Mouse (Mus musculus): ENCODE measurements around the gene Gm3072. TPM values are rescaled to one million over a fixed set of nuclear protein-coding genes. Genes with fewer than 3 reads are reported as not detected.

The Gm3072 gene
- not detected for polyA plus RNA-seq (2017; shearing (Covaris generic))

GRCm38 (mm10) chr14:41624512-41624911 is at the start of gene Gm3072:
Gm3072 (minus strand) TSS chr14:41624612.

DNA sequence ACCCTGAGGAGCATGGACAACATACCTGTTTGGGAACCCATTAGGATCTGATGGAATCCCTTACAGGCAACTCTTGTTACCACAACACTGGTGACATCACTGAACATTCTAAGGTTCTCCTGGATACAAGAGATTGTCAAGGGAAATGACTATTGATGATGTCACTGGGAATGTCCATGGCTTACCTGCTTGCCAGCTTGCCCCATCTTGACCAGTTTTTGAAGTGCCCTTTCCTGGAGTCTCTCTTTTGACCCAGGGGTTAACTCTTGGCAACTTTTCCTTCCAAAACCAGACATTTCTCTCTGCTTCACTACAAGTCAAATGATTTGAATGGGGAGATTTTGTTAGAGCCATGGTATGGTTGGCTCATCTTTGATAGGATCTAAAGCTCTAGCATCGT is 22.0 kb upstream of the Gm3072 start, which contains the start of gene Gm3676:
Gene Gm3676, minus strand, starts transcription at position 101 of the 400 bp plus-strand sequence.

GRCm38 (mm10) chr14:41572911-41573310 is 51.5 kb downstream of the Gm3072 start, which contains the start of gene 1700049E17Rik2:
1700049E17Rik2 (plus strand) TSS chr14:41573211.

Other genes with a start within 250 kb of the Gm3072 start
- not detected for gene Gm7945, start 238.2 kb downstream of the Gm3072 start, polyA plus RNA-seq (2017; shearing (Covaris generic))
- not detected for gene Gm6482, start 216.3 kb downstream of the Gm3072 start, polyA plus RNA-seq (2017; shearing (Covaris generic))
- gene Gm7954, start 171.1 kb downstream of the Gm3072 start, polyA plus RNA-seq (2017; shearing (Covaris generic)): not detected
- not detected for gene Gm3486, start 135.1 kb downstream of the Gm3072 start, polyA plus RNA-seq (2017; shearing (Covaris generic))
- gene Gm7970, start 69.0 kb downstream of the Gm3072 start, polyA plus RNA-seq (2017; shearing (Covaris generic)): not detected
- gene 1700049E17Rik2, start 51.4 kb downstream of the Gm3072 start, polyA plus RNA-seq (2017; shearing (Covaris generic)): not detected
- gene Gm3676, start 21.9 kb upstream of the Gm3072 start, polyA plus RNA-seq (2017; shearing (Covaris generic)): not detected
- gene Gm8068, start 77.3 kb upstream of the Gm3072 start, polyA plus RNA-seq (2017; shearing (Covaris generic)): not detected
- gene Gm7929, start 126.0 kb upstream of the Gm3072 start, polyA plus RNA-seq (2017; shearing (Covaris generic)): not detected
- not detected for gene Gm47189, start 147.8 kb upstream of the Gm3072 start, polyA plus RNA-seq (2017; shearing (Covaris generic))

Measured in effector memory CD4-positive, alpha-beta T cell, adult 7 months (primary cell).